Mouse (Mus musculus): ENCODE measurements around the gene Prap1. TPM values are rescaled to one million over a fixed set of nuclear protein-coding genes. Genes with fewer than 3 reads are reported as not detected.

The Prap1 gene
- polyA plus RNA-seq, 1 experiment from 2014 or later, result 0.28 TPM

GRCm38 (mm10) chr7:140094954-140095353 lies 1.8 kb downstream of the Prap1 start:
- no peak overlapping the region for H3K4me2 ChIP-seq (replicated peaks)
- 51% methylated on average over 5 of the region's 5 CpGs for WGBS
- ATAC-seq (ENCODE audit: insufficient number of reproducible peaks, low FRiP score, low TSS enrichment, low read depth), result no peak
- H3K36me3 ChIP-seq, result no peaks in the 10 kb centered on the region
- no peaks in the 10 kb centered on the region for H3K27me3 ChIP-seq
- no peak overlapping the region for H3K9ac ChIP-seq
- no peaks in the 10 kb centered on the region for H3K4me1 ChIP-seq
- H3K9me3 ChIP-seq (replicated peaks), result no peaks in the 10 kb centered on the region
- H3K4me3 ChIP-seq (replicated peaks), result no peak overlapping the region
- H3K27ac ChIP-seq (replicated peaks), result no peak overlapping the region

DNA sequence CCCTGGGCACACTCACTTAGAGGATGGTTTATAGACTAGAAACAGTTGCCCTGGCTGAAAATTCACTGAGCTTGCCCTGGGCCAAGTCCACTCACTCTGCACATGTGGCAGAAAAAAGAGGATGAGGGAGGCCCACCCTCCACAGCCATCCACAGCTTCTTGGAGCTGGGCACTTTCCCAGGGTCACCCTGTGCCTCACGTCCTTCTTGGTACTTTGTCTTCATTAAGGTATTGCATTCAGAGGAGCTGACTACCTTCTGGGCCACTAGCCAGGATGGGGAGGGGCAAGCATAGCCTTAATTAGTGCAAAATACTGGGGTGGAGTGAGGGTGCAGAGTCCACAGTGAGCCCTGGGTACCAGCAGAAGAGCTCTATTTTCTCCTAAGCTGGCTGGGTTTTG lies 2.4 kb downstream of the Prap1 start:
- 56% methylated on average over 1 of the region's 1 CpGs for WGBS

DNA sequence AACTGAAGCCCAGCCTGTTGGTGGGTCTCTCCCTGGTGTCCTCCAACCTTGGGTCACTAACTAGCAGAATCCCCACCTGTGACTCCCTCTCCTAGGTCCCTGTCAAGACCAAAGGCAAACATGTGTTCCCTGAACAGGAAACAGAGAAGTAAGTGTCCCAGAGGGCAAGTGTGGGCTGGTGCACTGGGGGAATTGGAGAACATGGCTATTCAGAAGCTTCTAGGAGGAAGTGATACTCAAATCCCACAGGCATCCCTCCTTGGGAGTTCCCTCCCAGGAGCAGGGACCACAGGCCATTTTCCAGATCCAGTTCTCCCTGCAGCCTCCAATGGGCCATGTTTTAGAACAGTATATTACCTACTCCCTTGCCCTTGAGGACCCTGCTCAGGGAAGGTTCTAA lies 2.9 kb downstream of the Prap1 start:
- ATAC-seq (ENCODE audit: insufficient number of reproducible peaks, low FRiP score, low TSS enrichment, low read depth), result no peak
- Histone ChIP-seq H3K27me3 (no peaks in the 10 kb centered on the region), H3K27ac (replicated peaks) (no peak overlapping the region), H3K9ac (no peak overlapping the region), H3K4me1 (no peaks in the 10 kb centered on the region), H3K9me3 (replicated peaks) (no peaks in the 10 kb centered on the region), H3K4me2 (replicated peaks) (no peak overlapping the region), H3K4me3 (replicated peaks) (no peak overlapping the region), H3K36me3 (no peaks in the 10 kb centered on the region)

More for the DNA sequence above, 2.4 kb downstream of the Prap1 start:
- no peak for ATAC-seq (ENCODE audit: insufficient number of reproducible peaks, low FRiP score, low TSS enrichment, low read depth)
- Histone ChIP-seq H3K27ac (replicated peaks) (no peak overlapping the region), H3K9ac (no peak overlapping the region), H3K9me3 (replicated peaks) (no peaks in the 10 kb centered on the region), H3K4me1 (no peaks in the 10 kb centered on the region), H3K36me3 (no peaks in the 10 kb centered on the region), H3K4me3 (replicated peaks) (no peak overlapping the region), H3K4me2 (replicated peaks) (no peak overlapping the region), H3K27me3 (no peaks in the 10 kb centered on the region)

DNA sequence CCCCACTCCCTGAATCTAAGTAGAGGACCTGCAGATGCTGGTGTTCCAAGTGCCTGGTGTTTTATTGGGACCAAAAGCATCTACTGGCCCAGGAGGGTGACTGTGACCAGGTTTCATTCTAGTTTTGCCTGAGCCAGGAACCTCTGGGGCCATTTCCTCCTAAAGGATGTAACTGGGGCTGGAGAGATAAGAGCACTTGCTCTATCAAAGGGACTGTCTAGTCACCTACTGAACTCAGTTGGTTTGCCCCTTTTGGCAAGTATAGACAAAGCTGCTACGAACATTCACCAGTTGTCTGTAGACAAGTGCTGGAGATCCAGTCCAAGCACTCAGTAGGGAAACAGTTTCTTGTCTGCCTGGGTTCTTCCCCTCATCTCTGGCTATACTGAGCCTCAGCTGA lies 5.3 kb downstream of the Prap1 start:
- WGBS, result 96% methylated on average over 1 of the region's 1 CpGs
- Histone ChIP-seq H3K27me3 (no peaks in the 10 kb centered on the region), H3K9ac (no peak overlapping the region), H3K9me3 (replicated peaks) (no peaks in the 10 kb centered on the region), H3K4me2 (replicated peaks) (no peak overlapping the region), H3K27ac (replicated peaks) (no peak overlapping the region), H3K4me1 (peaks cover 12% of the 10 kb centered on the region), H3K4me3 (replicated peaks) (no peak overlapping the region), H3K36me3 (no peaks in the 10 kb centered on the region)
- no peak for ATAC-seq (ENCODE audit: insufficient number of reproducible peaks, low FRiP score, low TSS enrichment, low read depth)

DNA sequence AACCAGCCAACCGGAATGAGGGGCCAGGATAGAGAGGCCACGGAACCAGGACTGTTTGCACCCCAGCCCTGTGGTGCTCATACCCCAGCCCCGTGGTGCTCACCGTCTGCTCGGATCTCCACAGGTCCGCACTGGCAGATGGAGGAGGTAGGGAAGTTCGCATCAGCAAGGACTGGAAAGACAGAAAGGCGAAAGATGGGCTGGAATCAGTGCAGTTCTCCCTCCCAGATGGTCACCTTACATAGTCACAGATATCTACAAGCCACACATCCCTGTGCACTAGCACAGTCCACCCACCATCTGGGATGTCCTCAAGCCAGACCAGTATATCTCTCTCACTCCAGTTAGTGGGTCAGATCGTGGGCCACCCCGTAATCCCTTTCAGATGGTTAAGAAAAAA lies 8.3 kb downstream of the Prap1 start:
- no peak overlapping the region for H3K27ac ChIP-seq (replicated peaks)
- peak overlapping the region; percentile 78 for H3K4me2 ChIP-seq (replicated peaks)
- WGBS, result 70% methylated on average over 10 of the region's 10 CpGs
- H3K9ac ChIP-seq, result no peak overlapping the region
- peak overlapping the region; percentile 49 for H3K4me3 ChIP-seq (replicated peaks)
- H3K27me3 ChIP-seq, result no peaks in the 10 kb centered on the region
- no peaks in the 10 kb centered on the region for H3K9me3 ChIP-seq (replicated peaks)
- peaks cover 12% of the 10 kb centered on the region for H3K4me1 ChIP-seq
- peaks cover 14% of the 10 kb centered on the region for H3K36me3 ChIP-seq
- ATAC-seq (ENCODE audit: insufficient number of reproducible peaks, low FRiP score, low TSS enrichment, low read depth), result no peak

- Histone ChIP-seq H3K36me3 (peaks cover 19% of the 10 kb centered on the region), H3K9ac (peak within 1 kb of the TSS; percentile 35; the same call in 1 of the 2 replicates), H3K27me3 (no peaks in the 10 kb centered on the region), H3K27ac (replicated peaks) (no peak within 1 kb of the TSS), H3K4me1 (peaks cover 12% of the 10 kb centered on the region), H3K9me3 (replicated peaks) (no peaks in the 10 kb centered on the region), H3K4me2 (replicated peaks) (peak within 1 kb of the TSS; percentile 78), H3K4me3 (replicated peaks) (peak within 1 kb of the TSS; percentile 49)
- WGBS, result 2% methylated on average over 30 of the region's 30 CpGs
- ATAC-seq (ENCODE audit: insufficient number of reproducible peaks, low FRiP score, low TSS enrichment, low read depth), result peak; percentile 86
These were observed 9.0 kb downstream of the Prap1 start, which contains the start of gene Fuom for GRCm38 (mm10) chr7:140101993-140102860. Fuom (minus strand) TSS chr7:140102441.

GRCm38 (mm10) chr7:140104009-140104408 lies 10.8 kb downstream of the Prap1 start:
- H3K27me3 ChIP-seq, result no peaks in the 10 kb centered on the region
- peaks cover 12% of the 10 kb centered on the region for H3K4me1 ChIP-seq
- peaks cover 36% of the 10 kb centered on the region for H3K36me3 ChIP-seq
- no peaks in the 10 kb centered on the region for H3K9me3 ChIP-seq (replicated peaks)
- WGBS, result 72% methylated on average over 4 of the region's 4 CpGs
- no peak overlapping the region for H3K4me2 ChIP-seq (replicated peaks)
- H3K4me3 ChIP-seq (replicated peaks), result no peak overlapping the region
- no peak overlapping the region for H3K27ac ChIP-seq (replicated peaks)
- H3K9ac ChIP-seq, result no peak overlapping the region
- no peak for ATAC-seq (ENCODE audit: insufficient number of reproducible peaks, low FRiP score, low TSS enrichment, low read depth)

DNA sequence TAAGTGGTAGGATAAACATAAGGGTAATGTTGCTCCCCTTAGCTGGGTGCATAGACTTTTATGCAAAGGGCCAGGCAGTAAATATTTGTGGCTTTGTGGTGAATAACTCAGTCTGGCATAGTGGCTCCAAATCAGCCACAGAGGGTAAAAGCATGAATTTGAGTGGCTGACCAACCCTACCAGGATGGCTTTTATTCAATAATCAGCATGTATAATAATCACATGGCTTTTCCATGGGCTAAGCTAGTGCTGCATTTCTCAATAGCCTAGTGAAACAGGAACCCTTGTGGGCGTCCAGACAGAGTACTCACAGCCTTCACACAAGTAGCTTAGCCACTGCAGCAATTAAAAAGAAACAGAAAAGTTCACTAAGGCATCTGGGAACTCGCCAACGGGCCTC lies 18.7 kb downstream of the Prap1 start:
- no peaks in the 10 kb centered on the region for H3K9me3 ChIP-seq (replicated peaks)
- no peaks in the 10 kb centered on the region for H3K4me1 ChIP-seq
- no peak overlapping the region for H3K9ac ChIP-seq
- WGBS, result 61% methylated on average over 3 of the region's 3 CpGs
- peak; percentile 49; the same call in 1 of the 2 replicates for ATAC-seq (ENCODE audit: insufficient number of reproducible peaks, low FRiP score, low TSS enrichment, low read depth)
- no peak overlapping the region for H3K4me3 ChIP-seq (replicated peaks)
- peaks cover 58% of the 10 kb centered on the region for H3K36me3 ChIP-seq
- no peak overlapping the region for H3K27ac ChIP-seq (replicated peaks)
- no peaks in the 10 kb centered on the region for H3K27me3 ChIP-seq
- H3K4me2 ChIP-seq (replicated peaks), result no peak overlapping the region

DNA sequence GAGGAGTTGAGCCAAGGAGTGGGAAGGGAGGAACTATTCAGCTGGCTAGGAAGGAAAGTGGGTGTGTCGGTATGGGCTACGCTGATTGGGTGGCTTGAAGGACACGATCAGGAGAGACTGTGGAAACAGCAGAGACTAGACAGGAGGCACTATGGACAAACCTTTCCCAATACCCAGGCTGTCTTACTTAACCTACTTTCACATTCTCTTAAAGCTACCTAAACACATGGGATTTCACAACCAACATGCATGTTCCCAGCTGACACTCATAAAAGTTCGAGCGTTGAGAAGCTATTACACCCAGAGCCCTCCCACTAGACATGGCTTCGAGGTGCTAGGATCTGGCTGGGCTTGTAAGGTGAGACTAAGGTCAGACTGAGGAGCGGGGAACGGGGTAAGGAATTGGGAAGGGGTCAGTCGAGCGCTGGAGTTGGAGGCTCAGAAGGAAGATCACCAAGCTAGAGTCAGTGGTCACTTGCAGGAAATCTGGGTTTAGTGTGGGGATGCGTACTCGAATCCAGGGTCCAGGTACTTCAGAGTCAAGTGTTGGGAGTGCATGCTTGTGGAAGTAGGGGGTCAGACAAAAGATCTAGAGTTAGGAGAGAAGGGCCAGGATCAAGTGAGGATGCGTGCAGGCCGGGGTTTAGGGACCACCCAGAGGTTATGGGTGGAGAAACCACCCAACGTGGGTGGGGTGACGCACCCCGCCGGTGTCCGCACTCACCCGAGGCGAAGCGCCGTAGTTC lies 22.6 kb downstream of the Prap1 start, which contains the start of gene Paox:
Paox (plus strand) TSS at position 217 of the 746 bp plus-strand sequence.
- H3K4me3 ChIP-seq (replicated peaks), result peak within 1 kb of the TSS; percentile 78
- peak within 1 kb of the TSS; percentile 91 for H3K27ac ChIP-seq (replicated peaks)
- WGBS, result 1% methylated on average over 23 of the region's 23 CpGs
- peaks cover 21% of the 10 kb centered on the region for H3K36me3 ChIP-seq
- no peaks in the 10 kb centered on the region for H3K9me3 ChIP-seq (replicated peaks)
- no peaks in the 10 kb centered on the region for H3K27me3 ChIP-seq
- no peaks in the 10 kb centered on the region for H3K4me1 ChIP-seq
- ATAC-seq (ENCODE audit: insufficient number of reproducible peaks, low FRiP score, low TSS enrichment, low read depth), result peak; percentile 70
- peak within 1 kb of the TSS; percentile 72 for H3K9ac ChIP-seq
- peak within 1 kb of the TSS; percentile 82 for H3K4me2 ChIP-seq (replicated peaks)

GRCm38 (mm10) chr7:140116329-140117054 lies 23.3 kb downstream of the Prap1 start, which contains the start of gene Echs1:
Echs1 (minus strand) TSS chr7:140116476.
- peak within 1 kb of the TSS; percentile 91 for H3K27ac ChIP-seq (replicated peaks)
- 4% methylated on average over 28 of the region's 28 CpGs for WGBS

DNA sequence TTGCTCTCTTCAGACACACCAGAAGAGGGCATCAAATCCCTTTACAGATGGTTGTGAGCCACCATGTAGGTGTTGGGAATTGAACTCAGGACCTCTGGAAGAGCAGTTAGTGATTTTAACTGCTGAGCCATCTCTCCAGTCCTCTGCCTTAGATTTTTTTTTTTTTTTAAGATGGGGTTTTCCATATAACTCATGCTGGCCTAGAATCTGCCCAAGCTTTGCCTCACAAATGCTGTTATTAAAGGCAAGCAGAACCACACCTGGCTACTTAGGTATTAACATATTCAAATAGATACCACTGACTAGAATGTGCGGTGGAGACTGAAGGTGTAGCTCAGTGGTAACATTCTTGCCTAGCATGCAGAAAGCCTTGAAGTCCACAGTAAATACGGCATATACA lies 27.3 kb downstream of the Prap1 start:
- H3K9ac ChIP-seq, result no peak overlapping the region
- no peak for ATAC-seq (ENCODE audit: insufficient number of reproducible peaks, low FRiP score, low TSS enrichment, low read depth)

More at GRCm38 (mm10) chr7:140116329-140117054, 23.3 kb downstream of the Prap1 start, which contains the start of gene Echs1:
- peak; percentile 92 for ATAC-seq (ENCODE audit: insufficient number of reproducible peaks, low FRiP score, low TSS enrichment, low read depth)
- peak within 1 kb of the TSS; percentile 72 for H3K9ac ChIP-seq
- peak within 1 kb of the TSS; percentile 78 for H3K4me3 ChIP-seq (replicated peaks)
- H3K4me1 ChIP-seq, result no peaks in the 10 kb centered on the region
- H3K9me3 ChIP-seq (replicated peaks), result no peaks in the 10 kb centered on the region
- 0 out of 2 replicates have a peak, but pooled peaks cover 2% of the 10 kb centered on the region for H3K27me3 ChIP-seq
- H3K36me3 ChIP-seq, result peaks cover 14% of the 10 kb centered on the region
- peak within 1 kb of the TSS; percentile 82 for H3K4me2 ChIP-seq (replicated peaks)

More for the DNA sequence above, 27.3 kb downstream of the Prap1 start:
- Histone ChIP-seq H3K27me3 (0 out of 2 replicates have a peak, but pooled peaks cover 3% of the 10 kb centered on the region), H3K4me1 (0 out of 2 replicates have a peak, but pooled peaks cover 6% of the 10 kb centered on the region), H3K4me2 (replicated peaks) (no peak overlapping the region), H3K4me3 (replicated peaks) (no peak overlapping the region), H3K9me3 (replicated peaks) (no peaks in the 10 kb centered on the region), H3K27ac (replicated peaks) (no peak overlapping the region), H3K36me3 (no peaks in the 10 kb centered on the region)
- WGBS, result 92% methylated on average over 2 of the region's 2 CpGs
